Mouse (Mus musculus) hematopoietic stem cell, adult 5-6 weeks (primary cell): ENCODE measurements around the gene Anxa10. TPM values are rescaled to one million over a fixed set of nuclear protein-coding genes. Genes with fewer than 3 reads are reported as not detected.

ENCODE experiments used
- ATAC-seq, 2 experiments: fragments of 125-278 bp in 1 of 2; replicated peaks in 1 of 2; 2 replicates each; pipeline ENCODE4 v1.8.0; 2016 to 2017; ENCODE audit warnings: inconsistent platforms in 2 of 2, mild to moderate bottlenecking in 2 of 2, moderate number of reproducible peaks in 2 of 2, low read depth in 1 of 2, moderate TSS enrichment in 1 of 2; ENCODE audit not compliant: low FRiP score in 2 of 2, poor library complexity in 2 of 2, severe bottlenecking in 2 of 2, insufficient read depth in 1 of 2, low TSS enrichment in 1 of 2
- total RNA-seq: library from RNA; stranded (forward); fragments of 172-1452, 232-1000 nt; gene quantifications from 2 replicates; pipeline ENCODE4 v1.2.3, GENCODE M21; 2017

Anxa10 gene
- not detected in 2 replicates for total RNA-seq

- no peak for ATAC-seq
These were observed at the start of gene Anxa10 for GRCm38 (mm10) chr8:62123098-62123497. Anxa10 (minus strand) TSS chr8:62123150.

GRCm38 (mm10) chr8:62132662-62133366 is 9.9 kb upstream of the Anxa10 start:
- no peak for ATAC-seq

- ATAC-seq, result no peak
These were observed 25.7 kb downstream of the Anxa10 start for GRCm38 (mm10) chr8:62097213-62097612.

GRCm38 (mm10) chr8:62081804-62082203 is 41.1 kb downstream of the Anxa10 start:
- no peak for ATAC-seq

GRCm38 (mm10) chr8:62080195-62080802 is 42.7 kb downstream of the Anxa10 start:
- ATAC-seq, result peak; percentile 45 to 46; a peak in 1 of 4 replicates

- no peak for ATAC-seq
These were observed 54.6 kb downstream of the Anxa10 start for GRCm38 (mm10) chr8:62068305-62068704.

GRCm38 (mm10) chr8:62060357-62060756 is 62.6 kb downstream of the Anxa10 start:
- no peak for ATAC-seq

GRCm38 (mm10) chr8:62046809-62047208 is 76.1 kb downstream of the Anxa10 start:
- peak; percentile 68 to 69; a peak in 3 of 4 replicates for ATAC-seq

- ATAC-seq, result no peak
These were observed 88.6 kb downstream of the Anxa10 start for GRCm38 (mm10) chr8:62034351-62034750.

GRCm38 (mm10) chr8:62014582-62014981 is 108.4 kb downstream of the Anxa10 start:
- peak in 1 of 2 experiments; percentile 74; a peak in 1 of 4 replicates for ATAC-seq

GRCm38 (mm10) chr8:62014166-62014565 is 108.8 kb downstream of the Anxa10 start:
- ATAC-seq, result peak; percentile 65 to 91; a peak in 3 of 4 replicates

Other genes with a start within 250 kb of the Anxa10 start
- 2.1 and 2.2 TPM in 2 replicates for gene Palld, start 220.5 kb downstream of the Anxa10 start, total RNA-seq
- gene Ddx60, start 195.1 kb downstream of the Anxa10 start, total RNA-seq, result 17.5 and 27.4 TPM in 2 replicates